Mouse (Mus musculus): Measurements from ENCODE around the gene Snrpc. TPM values are rescaled to one million over a fixed set of nuclear protein-coding genes. Genes with fewer than 3 reads are reported as not detected.

The Snrpc gene
- polyA plus RNA-seq, 1 experiment from 2014 or later = 186 TPM

DNA sequence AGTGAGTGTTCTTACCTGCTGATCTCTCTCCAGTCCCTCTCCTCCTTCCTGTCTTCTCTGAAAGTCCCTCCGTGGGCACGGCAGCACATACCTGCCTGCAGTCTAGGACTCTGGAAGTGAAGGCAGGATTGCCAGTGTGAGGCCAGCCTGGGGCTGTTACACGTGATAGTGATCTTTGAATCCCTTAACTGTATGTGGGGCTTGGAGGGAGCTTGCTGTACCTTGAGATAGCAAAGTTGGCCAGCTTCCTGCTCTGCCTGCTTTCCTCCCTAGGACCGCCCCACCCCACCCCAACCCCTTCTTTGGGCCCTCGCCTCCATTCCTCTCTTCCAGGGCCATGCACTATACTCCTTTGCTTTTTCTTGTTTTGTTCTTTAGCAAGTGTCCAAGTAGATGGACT is 36.6 kb downstream of the Snrpc start:
- WGBS = 39% methylated on average over 5 of the region's 5 CpGs

GRCm38 (mm10) chr17:27881518-27881917 is 43.6 kb downstream of the Snrpc start:
- Histone ChIP-seq H3K36me3 (ENCODE audit: control insufficient read depth, insufficient read depth) (peaks cover 23% of the 10 kb centered on the region), H3K9me3 (replicated peaks; ENCODE audit: control insufficient read depth, low read length) (no peaks in the 10 kb centered on the region), H3K4me2 (ENCODE audit: low read depth, low read length) (no peak overlapping the region), H3K4me1 (ENCODE audit: control insufficient read depth, insufficient read depth, low read length) (peaks cover 2% of the 10 kb centered on the region; the same call in 1 of the 2 replicates), H3K9ac (ENCODE audit: low read length) (no peak overlapping the region), H3K4me3 (ENCODE audit: low read length) (no peak overlapping the region), H3K27me3 (ENCODE audit: control insufficient read depth, insufficient read depth, low read length) (no peaks in the 10 kb centered on the region), H3K27ac (ENCODE audit: low read length) (no peak overlapping the region)
- WGBS = 61% methylated on average over 11 of the region's 11 CpGs
- ATAC-seq (replicated peaks; ENCODE audit: extremely low read depth, insufficient read depth, low FRiP score) = no peak

More for the DNA sequence above, 36.6 kb downstream of the Snrpc start:
- H3K27ac ChIP-seq (ENCODE audit: low read length) = no peak overlapping the region
- no peak overlapping the region for H3K4me2 ChIP-seq (ENCODE audit: low read depth, low read length)
- peaks cover 5% of the 10 kb centered on the region for H3K4me1 ChIP-seq (ENCODE audit: control insufficient read depth, insufficient read depth, low read length)
- H3K4me3 ChIP-seq (ENCODE audit: low read length) = no peak overlapping the region
- H3K27me3 ChIP-seq (ENCODE audit: control insufficient read depth, insufficient read depth, low read length) = no peaks in the 10 kb centered on the region
- peak overlapping the region; percentile 23; the same call in 1 of the 2 replicates for H3K9ac ChIP-seq (ENCODE audit: low read length)
- H3K36me3 ChIP-seq (ENCODE audit: control insufficient read depth, insufficient read depth) = peaks cover 3% of the 10 kb centered on the region; the same call in 1 of the 2 replicates
- no peak for ATAC-seq (replicated peaks; ENCODE audit: extremely low read depth, insufficient read depth, low FRiP score)
- no peaks in the 10 kb centered on the region for H3K9me3 ChIP-seq (replicated peaks; ENCODE audit: control insufficient read depth, low read length)

DNA sequence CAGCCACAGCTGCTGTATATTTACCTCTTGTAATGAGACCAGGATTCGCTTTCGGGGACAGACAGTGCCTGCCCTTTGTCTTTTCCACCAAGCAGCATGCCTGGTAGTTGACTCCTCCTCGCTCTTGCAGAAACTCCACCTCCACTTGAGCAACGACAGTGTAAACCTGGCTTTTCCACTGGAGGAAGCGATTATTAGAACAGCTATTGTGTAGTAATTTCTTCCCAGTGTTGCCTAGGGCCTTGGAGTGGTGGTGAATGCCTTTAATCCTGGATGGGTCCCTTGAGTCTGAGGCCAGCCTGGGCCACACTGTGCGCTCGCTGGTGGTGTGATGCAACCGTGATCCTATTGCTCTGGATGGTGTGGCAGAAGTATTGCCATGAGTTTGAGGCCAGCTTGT is 45.2 kb downstream of the Snrpc start:
- Histone ChIP-seq H3K4me3 (ENCODE audit: low read length) (no peak overlapping the region), H3K4me1 (ENCODE audit: control insufficient read depth, insufficient read depth, low read length) (peaks cover 6% of the 10 kb centered on the region; the same call in 1 of the 2 replicates), H3K9me3 (replicated peaks; ENCODE audit: control insufficient read depth, low read length) (no peaks in the 10 kb centered on the region), H3K4me2 (ENCODE audit: low read depth, low read length) (no peak overlapping the region), H3K36me3 (ENCODE audit: control insufficient read depth, insufficient read depth) (peaks cover 27% of the 10 kb centered on the region), H3K27ac (ENCODE audit: low read length) (no peak overlapping the region), H3K9ac (ENCODE audit: low read length) (no peak overlapping the region), H3K27me3 (ENCODE audit: control insufficient read depth, insufficient read depth, low read length) (no peaks in the 10 kb centered on the region)
- WGBS = 85% methylated on average over 8 of the region's 8 CpGs
- ATAC-seq (replicated peaks; ENCODE audit: extremely low read depth, insufficient read depth, low FRiP score) = no peak

DNA sequence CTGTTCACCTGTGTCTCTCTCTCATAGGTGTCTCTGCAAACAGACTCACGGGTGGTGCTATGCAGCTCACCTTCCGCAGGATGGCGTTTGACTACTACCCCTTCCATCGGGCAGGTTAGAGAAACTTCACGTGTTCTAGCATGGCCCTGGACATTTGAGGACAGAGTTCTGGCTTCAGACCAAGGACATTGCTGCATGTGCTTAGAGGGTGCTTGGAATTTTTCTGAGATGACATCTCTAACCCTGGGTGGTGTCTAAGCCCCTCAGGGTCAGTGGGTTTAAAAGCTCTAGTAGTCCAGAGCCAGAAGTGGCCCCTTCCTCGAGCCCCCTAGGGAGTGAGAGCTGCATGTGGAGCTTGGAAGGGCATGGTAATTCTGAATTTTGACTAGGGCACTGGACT is 46.0 kb downstream of the Snrpc start:
- Histone ChIP-seq H3K27ac (ENCODE audit: low read length) (no peak overlapping the region), H3K36me3 (ENCODE audit: control insufficient read depth, insufficient read depth) (peaks cover 27% of the 10 kb centered on the region)
- 85% methylated on average over 6 of the region's 6 CpGs for WGBS

GRCm38 (mm10) chr17:27886499-27887210 is 48.7 kb downstream of the Snrpc start:
- 62% methylated on average over 19 of the region's 19 CpGs for WGBS
- Histone ChIP-seq H3K27ac (ENCODE audit: low read length) (peak overlapping the region; percentile 36; the same call in 1 of the 2 replicates), H3K36me3 (ENCODE audit: control insufficient read depth, insufficient read depth) (peaks cover 24% of the 10 kb centered on the region)

More for the DNA sequence above, 46.0 kb downstream of the Snrpc start:
- Histone ChIP-seq H3K27me3 (ENCODE audit: control insufficient read depth, insufficient read depth, low read length) (no peaks in the 10 kb centered on the region), H3K4me2 (ENCODE audit: low read depth, low read length) (no peak overlapping the region), H3K9me3 (replicated peaks; ENCODE audit: control insufficient read depth, low read length) (no peaks in the 10 kb centered on the region), H3K4me1 (ENCODE audit: control insufficient read depth, insufficient read depth, low read length) (peaks cover 6% of the 10 kb centered on the region; the same call in 1 of the 2 replicates), H3K9ac (ENCODE audit: low read length) (no peak overlapping the region), H3K4me3 (ENCODE audit: low read length) (no peak overlapping the region)
- ATAC-seq (replicated peaks; ENCODE audit: extremely low read depth, insufficient read depth, low FRiP score) = no peak

More at GRCm38 (mm10) chr17:27886499-27887210, 48.7 kb downstream of the Snrpc start:
- H3K4me1 ChIP-seq (ENCODE audit: control insufficient read depth, insufficient read depth, low read length) = peaks cover 6% of the 10 kb centered on the region; the same call in 1 of the 2 replicates
- no peak overlapping the region for H3K4me3 ChIP-seq (ENCODE audit: low read length)
- no peak overlapping the region for H3K4me2 ChIP-seq (ENCODE audit: low read depth, low read length)
- H3K9ac ChIP-seq (ENCODE audit: low read length) = 0 out of 2 replicates have a peak overlapping the region, but pooled peaks have one; percentile 30
- peak; percentile 63 for ATAC-seq (replicated peaks; ENCODE audit: extremely low read depth, insufficient read depth, low FRiP score)
- H3K27me3 ChIP-seq (ENCODE audit: control insufficient read depth, insufficient read depth, low read length) = no peaks in the 10 kb centered on the region
- H3K9me3 ChIP-seq (replicated peaks; ENCODE audit: control insufficient read depth, low read length) = no peaks in the 10 kb centered on the region

Other genes with a start within 250 kb of the Snrpc start
- gene Nudt3, start 214.7 kb upstream of the Snrpc start, polyA plus RNA-seq (2015; fragmentation: Nextera tagmentation; extraction: Ambion mirVana) = 162 and 176 TPM in 2 replicates
- gene RPS10-NUDT3, start 202.9 kb upstream of the Snrpc start, polyA plus RNA-seq (2015; fragmentation: Nextera tagmentation; extraction: Ambion mirVana) = not detected in 2 replicates
- 511 and 514 TPM in 2 replicates for gene Rps10, start 201.5 kb upstream of the Snrpc start, polyA plus RNA-seq (2015; fragmentation: Nextera tagmentation; extraction: Ambion mirVana)
- 0.55 and 0.76 TPM in 2 replicates for gene Pacsin1, start 182.6 kb upstream of the Snrpc start, polyA plus RNA-seq (2015; fragmentation: Nextera tagmentation; extraction: Ambion mirVana)
- gene Spdef, start 109.2 kb upstream of the Snrpc start, polyA plus RNA-seq (2015; fragmentation: Nextera tagmentation; extraction: Ambion mirVana) = 0.39 and 0.61 TPM in 2 replicates
- gene D17Wsu92e, start 17.5 kb upstream of the Snrpc start, polyA plus RNA-seq (2015; fragmentation: Nextera tagmentation; extraction: Ambion mirVana) = 15.4 and 16.0 TPM in 2 replicates
- 2.4 and 3.0 TPM in 2 replicates for gene Uhrf1bp1, start 18.3 kb downstream of the Snrpc start, polyA plus RNA-seq (2015; fragmentation: Nextera tagmentation; extraction: Ambion mirVana)
- 11.4 and 13.0 TPM in 2 replicates for gene Anks1, start 71.2 kb downstream of the Snrpc start, polyA plus RNA-seq (2015; fragmentation: Nextera tagmentation; extraction: Ambion mirVana)
- gene Taf11, start 71.7 kb downstream of the Snrpc start, polyA plus RNA-seq (2015; fragmentation: Nextera tagmentation; extraction: Ambion mirVana) = 44.5 and 49.9 TPM in 2 replicates
- gene Tcp11, start 242.5 kb downstream of the Snrpc start, polyA plus RNA-seq (2015; fragmentation: Nextera tagmentation; extraction: Ambion mirVana) = 0.71 and 1.9 TPM in 2 replicates